Mouse (Mus musculus): ENCODE results near the gene Dpp6.

Dpp6 gene

GRCm38 (mm10) chr5:27380656-27381385 lies 563.8 kb downstream of the Dpp6 start:
- DNase-seq (ENCODE audit: low spot score), result no peak

GRCm38 (mm10) chr5:27398371-27398770 lies 581.4 kb downstream of the Dpp6 start:
- no peak for DNase-seq (ENCODE audit: low spot score)

- no peak for DNase-seq (ENCODE audit: low spot score)
Measured at GRCm38 (mm10) chr5:27399111-27399510, 582.1 kb downstream of the Dpp6 start.

- no peak for DNase-seq (ENCODE audit: low spot score)
Measured at GRCm38 (mm10) chr5:27402616-27403015, 585.6 kb downstream of the Dpp6 start.

- DNase-seq (ENCODE audit: low spot score), result no peak
Measured at GRCm38 (mm10) chr5:27408854-27409253, 591.9 kb downstream of the Dpp6 start.

GRCm38 (mm10) chr5:27413023-27413422 lies 596.0 kb downstream of the Dpp6 start:
- no peak for DNase-seq (ENCODE audit: low spot score)

GRCm38 (mm10) chr5:27415518-27415917 lies 598.5 kb downstream of the Dpp6 start:
- DNase-seq (ENCODE audit: low spot score), result no peak

- no peak for DNase-seq (ENCODE audit: low spot score)
Measured at GRCm38 (mm10) chr5:27416571-27416970, 599.6 kb downstream of the Dpp6 start.

GRCm38 (mm10) chr5:27417398-27417797 lies 600.4 kb downstream of the Dpp6 start:
- no peak for DNase-seq (ENCODE audit: low spot score)

- no peak for DNase-seq (ENCODE audit: low spot score)
Measured at GRCm38 (mm10) chr5:27418856-27419255, 601.9 kb downstream of the Dpp6 start.

GRCm38 (mm10) chr5:27421090-27421635 lies 604.2 kb downstream of the Dpp6 start:
- no peak for DNase-seq (ENCODE audit: low spot score)

GRCm38 (mm10) chr5:27423766-27424165 lies 606.8 kb downstream of the Dpp6 start:
- no peak for DNase-seq (ENCODE audit: low spot score)

GRCm38 (mm10) chr5:27424484-27425080 lies 607.6 kb downstream of the Dpp6 start:
- no peak for DNase-seq (ENCODE audit: low spot score)

- DNase-seq (ENCODE audit: low spot score), result no peak
Measured at GRCm38 (mm10) chr5:27426200-27426599, 609.2 kb downstream of the Dpp6 start.

- no peak for DNase-seq (ENCODE audit: low spot score)
Measured at GRCm38 (mm10) chr5:27433584-27433983, 616.6 kb downstream of the Dpp6 start.

- no peak for DNase-seq (ENCODE audit: low spot score)
Measured at GRCm38 (mm10) chr5:27453201-27453845, 636.3 kb downstream of the Dpp6 start.

- no peak for DNase-seq (ENCODE audit: low spot score)
Measured at GRCm38 (mm10) chr5:27454386-27454785, 637.4 kb downstream of the Dpp6 start.

- no peak for DNase-seq (ENCODE audit: low spot score)
Measured at GRCm38 (mm10) chr5:27456981-27457380, 640.0 kb downstream of the Dpp6 start.

GRCm38 (mm10) chr5:27457686-27458085 lies 640.7 kb downstream of the Dpp6 start:
- no peak for DNase-seq (ENCODE audit: low spot score)

GRCm38 (mm10) chr5:27474964-27475465 lies 658.0 kb downstream of the Dpp6 start:
- no peak for DNase-seq (ENCODE audit: low spot score)

GRCm38 (mm10) chr5:27481706-27482105 lies 664.7 kb downstream of the Dpp6 start:
- no peak for DNase-seq (ENCODE audit: low spot score)

GRCm38 (mm10) chr5:27486138-27486537 lies 669.1 kb downstream of the Dpp6 start:
- no peak for DNase-seq (ENCODE audit: low spot score)

- no peak for DNase-seq (ENCODE audit: low spot score)
Measured at GRCm38 (mm10) chr5:27490942-27491341, 673.9 kb downstream of the Dpp6 start.
